Mouse (Mus musculus): ENCODE measurements around the gene Mrgpra4.

The Mrgpra4 gene

DNA sequence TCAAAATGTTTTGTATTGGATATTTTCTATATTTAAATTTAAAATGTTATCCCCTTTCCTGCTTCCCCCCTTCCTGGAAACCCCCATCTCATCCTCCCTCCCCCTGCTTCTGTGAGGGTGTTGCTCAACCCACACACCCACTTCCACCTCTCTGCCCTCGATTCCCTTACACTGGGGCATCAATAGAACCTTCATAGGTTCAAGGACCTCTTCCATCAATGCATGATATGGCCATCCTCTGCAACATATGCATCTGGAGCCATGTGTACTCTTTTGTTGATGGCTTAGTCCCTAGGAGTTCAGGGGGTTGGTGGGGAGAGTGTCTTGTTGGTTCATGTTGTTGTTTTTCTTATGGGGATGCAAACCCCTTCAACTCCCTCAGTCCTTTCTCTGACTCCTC, at the start of gene Mrgpra4:
TSS of gene Mrgpra4 (minus strand) at position 101 of the 400 bp plus-strand sequence.
- no peak for DNase-seq (ENCODE audit: low read depth, low spot score)

DNA sequence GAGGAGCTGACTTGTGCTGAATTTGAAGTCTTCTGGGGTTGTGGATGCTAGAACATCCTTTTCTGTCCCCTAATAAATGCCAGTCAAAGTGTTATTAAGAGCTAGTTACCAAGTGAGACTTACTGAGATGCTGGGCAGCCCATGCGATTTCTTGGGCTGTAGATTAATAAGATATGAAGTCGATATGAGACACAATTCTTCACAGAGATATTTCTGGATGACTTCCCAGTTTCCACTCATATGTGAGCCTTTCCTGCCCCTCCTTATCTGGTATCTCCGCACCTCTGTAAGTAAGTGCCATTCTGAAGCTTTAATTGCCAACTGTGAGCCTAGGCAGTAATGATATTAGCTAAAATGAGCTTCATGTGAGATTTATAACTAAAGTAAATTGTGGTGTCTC, 45.6 kb upstream of the Mrgpra4 start, which contains the start of gene Mrgprx1:
TSS of gene Mrgprx1 (minus strand) at position 101 of the 400 bp plus-strand sequence.
- no peak for DNase-seq (ENCODE audit: low read depth, low spot score)

DNA sequence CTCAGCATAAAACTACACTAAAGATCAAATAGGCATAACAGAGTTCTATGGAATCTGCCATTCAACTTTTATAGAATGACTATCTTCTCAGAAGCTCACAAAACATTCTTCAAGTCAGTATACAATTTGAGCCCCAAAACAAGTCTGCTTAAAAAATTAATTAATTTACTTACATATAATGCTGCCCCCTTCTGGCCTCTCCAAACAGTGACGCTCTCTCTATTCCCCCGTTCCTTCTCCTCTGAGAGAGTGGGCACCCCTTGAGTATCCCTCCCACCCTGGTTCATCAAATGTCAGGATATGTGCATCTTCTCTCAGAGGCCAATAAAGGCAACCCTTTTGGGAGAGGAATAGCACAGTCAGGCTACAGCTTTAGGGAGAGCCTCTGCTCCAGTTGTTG, 36.0 kb upstream of the Mrgpra4 start:
- peak; percentile 9 for DNase-seq (ENCODE audit: low read depth, low spot score)

DNA sequence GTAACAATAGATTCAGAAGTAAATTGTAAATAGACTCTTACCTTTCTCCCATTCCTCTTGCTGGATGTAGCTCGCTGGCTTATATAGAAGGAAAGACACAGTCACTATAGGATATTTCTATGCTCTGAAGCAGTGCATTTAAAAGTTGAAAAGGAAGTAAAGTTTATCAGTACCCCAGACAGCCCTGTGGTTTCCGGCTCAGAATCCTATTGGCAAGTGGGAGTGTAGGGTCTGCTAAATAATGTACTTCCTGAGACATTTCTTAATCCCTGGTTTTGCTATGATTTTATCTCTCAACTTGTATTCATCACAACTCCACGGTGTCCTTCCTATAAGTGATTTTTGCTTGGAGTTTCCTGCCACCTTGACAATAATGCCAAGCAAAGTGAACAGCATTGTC, 13.8 kb upstream of the Mrgpra4 start:
- no peak for DNase-seq (ENCODE audit: low read depth, low spot score)

DNA sequence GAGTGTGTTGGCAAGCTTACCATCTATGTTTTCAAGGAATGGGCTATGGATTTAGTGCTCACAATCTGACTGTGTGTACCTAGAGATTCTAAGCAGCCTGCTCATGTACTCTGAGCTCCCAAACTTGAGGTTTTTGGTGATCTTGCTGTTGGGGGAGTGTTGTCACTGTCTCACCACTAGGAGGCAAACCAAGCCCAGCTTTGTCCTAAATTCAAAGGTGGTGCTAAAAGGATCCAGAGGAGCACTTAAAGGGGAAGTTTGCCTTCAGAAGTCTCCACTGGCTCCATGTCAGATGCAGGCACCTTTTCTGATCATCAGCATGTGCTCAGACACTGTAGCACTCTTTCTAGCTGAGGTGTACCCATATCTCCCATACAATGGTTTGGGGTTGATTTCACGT, 4.9 kb upstream of the Mrgpra4 start:
- peak; percentile 44 for DNase-seq (ENCODE audit: low read depth, low spot score)

Measured in ES-CJ7 (cell line).